Mouse (Mus musculus): ENCODE results near the gene Cyth1. TPM values are rescaled to one million over a fixed set of nuclear protein-coding genes. Genes with fewer than 3 reads are reported as not detected.

Cyth1 gene
- polyA plus RNA-seq, 1 experiment from 2014 or later = 30.0 TPM

- Histone ChIP-seq H3K9me3 (no peaks in the 10 kb centered on the region), H3K36me3 (no peaks in the 10 kb centered on the region), H3K9ac (no peak overlapping the region), H3K27me3 (replicated peaks) (no peaks in the 10 kb centered on the region), H3K4me3 (no peak overlapping the region), H3K27ac (no peak overlapping the region), H3K4me2 (replicated peaks) (no peak overlapping the region), H3K4me1 (peaks cover 5% of the 10 kb centered on the region; the same call in 1 of the 2 replicates)
- ATAC-seq (ENCODE audit: low FRiP score, low read depth) = no peak
- 60% methylated on average over 3 of the region's 3 CpGs for WGBS
Observed at GRCm38 (mm10) chr11:118102838-118103237, 145.6 kb downstream of the Cyth1 start.

DNA sequence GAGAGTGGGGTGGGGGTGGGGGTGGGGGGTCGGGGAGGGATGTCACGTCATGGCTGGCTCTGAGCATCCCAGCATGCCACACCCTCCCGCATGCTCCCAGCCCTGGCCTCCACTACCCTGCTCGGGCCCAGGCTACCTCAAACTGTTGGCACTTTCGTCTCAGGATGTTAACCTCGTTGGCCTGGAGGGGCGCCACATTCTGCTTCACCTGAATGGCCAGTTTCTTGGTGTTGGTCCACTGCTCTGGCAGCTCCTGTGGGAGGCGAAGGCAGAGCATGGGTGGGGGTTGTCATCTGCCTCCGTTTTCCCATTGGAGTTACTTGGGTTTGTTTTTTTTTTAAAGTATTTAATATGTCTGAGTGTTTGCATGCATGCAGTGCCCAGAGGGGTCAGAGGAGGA, 147.3 kb downstream of the Cyth1 start:
- WGBS = 49% methylated on average over 9 of the region's 9 CpGs
- H3K9ac ChIP-seq = no peak overlapping the region
- no peak for ATAC-seq (ENCODE audit: low FRiP score, low read depth)
- H3K4me1 ChIP-seq = peaks cover 5% of the 10 kb centered on the region; the same call in 1 of the 2 replicates
- no peaks in the 10 kb centered on the region for H3K9me3 ChIP-seq
- no peaks in the 10 kb centered on the region for H3K27me3 ChIP-seq (replicated peaks)
- H3K36me3 ChIP-seq = no peaks in the 10 kb centered on the region
- no peak overlapping the region for H3K27ac ChIP-seq
- H3K4me3 ChIP-seq = no peak overlapping the region
- no peak overlapping the region for H3K4me2 ChIP-seq (replicated peaks)

GRCm38 (mm10) chr11:118096736-118097135, 151.7 kb downstream of the Cyth1 start:
- 64% methylated on average over 2 of the region's 2 CpGs for WGBS

GRCm38 (mm10) chr11:118095004-118095403, 153.4 kb downstream of the Cyth1 start:
- 86% methylated on average over 9 of the region's 9 CpGs for WGBS
- Histone ChIP-seq H3K4me2 (replicated peaks) (no peak overlapping the region), H3K9ac (no peak overlapping the region), H3K4me1 (no peaks in the 10 kb centered on the region; the same call in 1 of the 2 replicates), H3K4me3 (no peak overlapping the region), H3K36me3 (no peaks in the 10 kb centered on the region), H3K9me3 (no peaks in the 10 kb centered on the region), H3K27ac (no peak overlapping the region), H3K27me3 (replicated peaks) (no peaks in the 10 kb centered on the region)
- ATAC-seq (ENCODE audit: low FRiP score, low read depth) = no peak

More at GRCm38 (mm10) chr11:118096736-118097135, 151.7 kb downstream of the Cyth1 start:
- Histone ChIP-seq H3K4me1 (no peaks in the 10 kb centered on the region; the same call in 1 of the 2 replicates), H3K4me3 (no peak overlapping the region), H3K9me3 (no peaks in the 10 kb centered on the region), H3K27ac (no peak overlapping the region), H3K9ac (no peak overlapping the region), H3K36me3 (no peaks in the 10 kb centered on the region), H3K27me3 (replicated peaks) (no peaks in the 10 kb centered on the region), H3K4me2 (replicated peaks) (no peak overlapping the region)
- no peak for ATAC-seq (ENCODE audit: low FRiP score, low read depth)

- H3K9me3 ChIP-seq = no peaks in the 10 kb centered on the region
- no peak overlapping the region for H3K27ac ChIP-seq
- WGBS = 87% methylated on average over 23 of the region's 23 CpGs
- H3K36me3 ChIP-seq = no peaks in the 10 kb centered on the region
- H3K4me3 ChIP-seq = no peak overlapping the region
- no peak for ATAC-seq (ENCODE audit: low FRiP score, low read depth)
- H3K4me1 ChIP-seq = no peaks in the 10 kb centered on the region
- no peak overlapping the region for H3K9ac ChIP-seq
- no peak overlapping the region for H3K4me2 ChIP-seq (replicated peaks)
- H3K27me3 ChIP-seq (replicated peaks) = no peaks in the 10 kb centered on the region
Observed at GRCm38 (mm10) chr11:118091002-118091670, 157.3 kb downstream of the Cyth1 start.

- H3K4me1 ChIP-seq = no peaks in the 10 kb centered on the region
- WGBS = 91% methylated on average over 19 of the region's 19 CpGs
- H3K9ac ChIP-seq = no peak overlapping the region
- no peak for ATAC-seq (ENCODE audit: low FRiP score, low read depth)
- no peaks in the 10 kb centered on the region for H3K27me3 ChIP-seq (replicated peaks)
- H3K36me3 ChIP-seq = no peaks in the 10 kb centered on the region
- no peak overlapping the region for H3K4me2 ChIP-seq (replicated peaks)
- H3K4me3 ChIP-seq = no peak overlapping the region
- no peak overlapping the region for H3K27ac ChIP-seq
- no peaks in the 10 kb centered on the region for H3K9me3 ChIP-seq
Observed at GRCm38 (mm10) chr11:118088896-118089295, 159.5 kb downstream of the Cyth1 start.

DNA sequence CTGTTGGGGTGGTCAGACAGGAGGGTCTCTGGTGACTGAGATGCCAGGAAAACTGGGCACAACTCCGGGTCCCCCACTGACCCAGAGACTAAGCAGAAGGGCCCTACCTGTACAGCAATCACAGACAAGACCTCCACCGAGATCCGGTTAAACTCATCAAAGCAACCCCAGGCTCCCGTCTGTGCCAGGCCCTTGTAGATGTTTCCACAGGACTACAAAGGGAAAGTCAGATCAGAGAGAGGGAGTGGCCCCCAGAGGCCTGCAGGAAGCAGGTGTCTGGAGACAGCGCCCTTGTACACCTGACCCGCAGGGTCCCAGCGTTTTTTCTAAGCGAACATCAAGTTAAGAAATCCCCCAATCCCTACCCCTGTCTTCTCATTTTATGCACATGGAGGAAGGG, 162.4 kb downstream of the Cyth1 start:
- H3K4me3 ChIP-seq = no peak overlapping the region
- no peaks in the 10 kb centered on the region for H3K9me3 ChIP-seq
- no peak overlapping the region for H3K9ac ChIP-seq
- peaks cover 6% of the 10 kb centered on the region; the same call in 1 of the 2 replicates for H3K4me1 ChIP-seq
- 85% methylated on average over 8 of the region's 8 CpGs for WGBS
- H3K27ac ChIP-seq = no peak overlapping the region
- H3K27me3 ChIP-seq (replicated peaks) = no peaks in the 10 kb centered on the region
- no peak overlapping the region for H3K4me2 ChIP-seq (replicated peaks)
- H3K36me3 ChIP-seq = no peaks in the 10 kb centered on the region
- no peak for ATAC-seq (ENCODE audit: low FRiP score, low read depth)

DNA sequence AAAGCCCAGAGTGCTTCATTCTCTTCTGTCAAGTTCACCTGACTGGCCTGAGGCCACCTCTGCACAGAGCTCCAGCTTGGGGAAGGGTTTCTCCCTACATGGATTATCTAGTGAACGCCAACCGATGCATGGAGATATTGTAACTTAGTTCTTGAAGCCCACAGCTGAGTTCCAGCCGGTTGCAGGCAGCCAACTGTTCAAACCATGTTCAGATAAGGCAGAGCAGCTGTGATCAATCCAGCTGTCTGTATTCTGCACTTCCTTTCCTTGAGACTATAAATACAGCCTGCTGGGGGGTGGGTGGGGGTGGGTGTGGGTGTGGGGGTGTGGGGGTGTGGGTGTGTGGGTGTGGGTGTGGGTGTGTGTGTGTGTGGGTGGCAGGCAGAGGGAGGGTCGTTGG, 163.2 kb downstream of the Cyth1 start:
- peaks cover 6% of the 10 kb centered on the region; the same call in 1 of the 2 replicates for H3K4me1 ChIP-seq
- no peak overlapping the region for H3K4me2 ChIP-seq (replicated peaks)
- ATAC-seq (ENCODE audit: low FRiP score, low read depth) = no peak
- no peaks in the 10 kb centered on the region for H3K9me3 ChIP-seq
- H3K27ac ChIP-seq = no peak overlapping the region
- WGBS = 81% methylated on average over 4 of the region's 4 CpGs
- no peaks in the 10 kb centered on the region for H3K36me3 ChIP-seq
- H3K4me3 ChIP-seq = no peak overlapping the region
- no peaks in the 10 kb centered on the region for H3K27me3 ChIP-seq (replicated peaks)
- no peak overlapping the region for H3K9ac ChIP-seq

DNA sequence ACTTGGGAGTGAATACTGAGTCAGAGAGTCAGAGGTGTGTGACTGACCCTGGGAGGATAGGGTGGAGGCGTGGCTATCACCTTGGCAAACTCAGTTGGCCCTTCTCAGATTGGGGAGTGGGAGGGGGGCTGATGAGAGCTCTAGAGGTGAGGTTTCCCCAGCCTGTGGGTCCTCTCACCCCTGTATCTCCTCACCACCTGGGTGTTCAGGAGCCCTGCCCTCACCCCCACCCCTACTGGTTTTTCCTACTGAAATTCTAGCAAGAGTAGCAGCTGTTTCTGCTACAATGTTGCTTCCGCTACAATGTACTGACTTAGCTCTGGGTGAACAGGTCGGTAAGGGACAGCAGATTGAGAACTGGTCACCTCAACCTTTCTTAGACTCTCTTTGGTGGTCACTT, 164.1 kb downstream of the Cyth1 start:
- WGBS = 80% methylated on average over 3 of the region's 3 CpGs
- H3K4me1 ChIP-seq = peaks cover 6% of the 10 kb centered on the region; the same call in 1 of the 2 replicates
- no peaks in the 10 kb centered on the region for H3K9me3 ChIP-seq
- H3K9ac ChIP-seq = no peak overlapping the region
- H3K27me3 ChIP-seq (replicated peaks) = no peaks in the 10 kb centered on the region
- H3K36me3 ChIP-seq = no peaks in the 10 kb centered on the region
- no peak overlapping the region for H3K4me2 ChIP-seq (replicated peaks)
- H3K4me3 ChIP-seq = no peak overlapping the region
- no peak for ATAC-seq (ENCODE audit: low FRiP score, low read depth)
- no peak overlapping the region for H3K27ac ChIP-seq

GRCm38 (mm10) chr11:118083811-118084210, 164.6 kb downstream of the Cyth1 start:
- 13% methylated on average over 6 of the region's 6 CpGs for WGBS
- Histone ChIP-seq H3K36me3 (no peaks in the 10 kb centered on the region), H3K9ac (no peak overlapping the region), H3K9me3 (no peaks in the 10 kb centered on the region), H3K4me1 (peaks cover 6% of the 10 kb centered on the region; the same call in 1 of the 2 replicates), H3K27ac (no peak overlapping the region), H3K4me3 (no peak overlapping the region), H3K27me3 (replicated peaks) (no peaks in the 10 kb centered on the region), H3K4me2 (replicated peaks) (no peak overlapping the region)
- ATAC-seq (ENCODE audit: low FRiP score, low read depth) = no peak

DNA sequence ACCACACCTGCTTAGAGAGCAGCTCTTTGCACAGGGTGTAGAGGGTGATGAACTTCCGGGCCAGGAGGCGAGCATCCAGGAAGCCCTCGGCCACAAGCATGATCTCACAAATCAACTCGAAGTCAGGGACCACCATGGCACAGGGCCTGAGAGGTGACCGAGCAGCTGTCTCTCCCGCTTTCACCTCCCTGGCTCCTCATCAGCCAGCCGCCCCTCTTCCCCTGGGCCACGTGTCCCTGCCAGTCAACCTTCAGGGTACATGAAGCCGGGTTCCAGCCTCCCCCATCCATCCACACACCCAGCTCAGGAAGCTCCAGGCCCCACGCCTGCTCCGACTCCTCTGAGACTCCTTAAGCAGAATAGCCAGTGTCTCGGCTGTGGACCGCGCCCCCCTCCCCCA, 166.1 kb downstream of the Cyth1 start:
- Histone ChIP-seq H3K36me3 (no peaks in the 10 kb centered on the region), H3K9ac (no peak overlapping the region), H3K4me3 (no peak overlapping the region), H3K27me3 (replicated peaks) (no peaks in the 10 kb centered on the region), H3K4me2 (replicated peaks) (no peak overlapping the region), H3K9me3 (no peaks in the 10 kb centered on the region), H3K27ac (no peak overlapping the region; the same call in 1 of the 2 replicates), H3K4me1 (peaks cover 6% of the 10 kb centered on the region; the same call in 1 of the 2 replicates)
- WGBS = 85% methylated on average over 14 of the region's 14 CpGs
- ATAC-seq (ENCODE audit: low FRiP score, low read depth) = no peak
